Mouse (Mus musculus): Measurements from ENCODE around the gene Ssbp3. TPM values are rescaled to one million over a fixed set of nuclear protein-coding genes. Genes with fewer than 3 reads are reported as not detected.
A peak's percentile ranks its signal among the peaks of the same experiment; 100 is the strongest.

Ssbp3 gene
- total RNA-seq, 2 experiments from 2014 or later, result 38.7 to 39.4 TPM

GRCm38 (mm10) chr4:106902157-106902556, 8.3 kb upstream of the Ssbp3 start:
- no peak for DNase-seq
- intact Hi-C loops (cut with DNase I), result no loop called here

DNA sequence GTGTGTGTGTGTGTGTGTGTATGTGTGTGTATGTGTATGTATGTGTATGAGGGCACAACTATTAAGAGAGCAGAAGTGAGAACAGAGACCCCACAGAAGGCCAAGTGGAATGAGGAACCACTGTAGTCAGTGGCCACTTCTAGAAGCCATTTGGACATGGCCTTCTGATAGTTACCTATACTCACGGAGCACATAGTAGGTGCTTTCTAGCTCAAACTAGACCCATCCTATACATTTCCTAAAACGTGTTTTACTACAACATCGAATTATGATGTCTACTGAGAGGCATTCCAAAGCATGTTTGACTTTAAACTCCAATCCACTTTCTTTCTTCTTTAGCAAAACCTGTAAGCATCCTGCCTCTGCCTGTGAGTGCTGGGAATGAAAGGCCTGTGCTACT, 4.6 kb upstream of the Ssbp3 start:
- intact Hi-C loops (cut with DNase I), result no loop called here
- no peak for DNase-seq

- DNase-seq, result peak; percentile 34 to 55
- intact Hi-C loops (cut with DNase I), result no loop called here
Measured at GRCm38 (mm10) chr4:106907701-106908425, 2.6 kb upstream of the Ssbp3 start.

DNA sequence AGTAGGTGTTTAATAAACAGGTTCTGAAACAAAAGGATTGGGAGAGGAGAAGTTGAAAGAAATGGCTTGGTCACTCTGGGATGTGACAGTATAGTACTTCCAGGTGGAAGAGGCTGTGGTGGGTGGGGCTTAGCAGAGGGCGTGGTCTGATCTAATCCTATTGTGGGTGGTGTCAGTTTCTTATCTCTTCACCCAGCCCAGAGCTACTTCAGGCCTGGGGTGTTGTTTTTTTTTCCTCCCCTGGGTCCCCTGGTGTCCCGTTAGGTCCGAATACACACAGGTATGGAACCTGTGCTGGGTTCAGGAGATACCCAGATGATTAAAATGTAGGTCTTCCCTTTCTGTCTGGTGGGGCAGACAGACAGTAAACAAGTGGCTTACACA, 2.1 kb upstream of the Ssbp3 start:
- intact Hi-C loops (cut with DNase I), result no loop called here
- DNase-seq, result peak in 1 of 2 experiments; percentile 66

DNA sequence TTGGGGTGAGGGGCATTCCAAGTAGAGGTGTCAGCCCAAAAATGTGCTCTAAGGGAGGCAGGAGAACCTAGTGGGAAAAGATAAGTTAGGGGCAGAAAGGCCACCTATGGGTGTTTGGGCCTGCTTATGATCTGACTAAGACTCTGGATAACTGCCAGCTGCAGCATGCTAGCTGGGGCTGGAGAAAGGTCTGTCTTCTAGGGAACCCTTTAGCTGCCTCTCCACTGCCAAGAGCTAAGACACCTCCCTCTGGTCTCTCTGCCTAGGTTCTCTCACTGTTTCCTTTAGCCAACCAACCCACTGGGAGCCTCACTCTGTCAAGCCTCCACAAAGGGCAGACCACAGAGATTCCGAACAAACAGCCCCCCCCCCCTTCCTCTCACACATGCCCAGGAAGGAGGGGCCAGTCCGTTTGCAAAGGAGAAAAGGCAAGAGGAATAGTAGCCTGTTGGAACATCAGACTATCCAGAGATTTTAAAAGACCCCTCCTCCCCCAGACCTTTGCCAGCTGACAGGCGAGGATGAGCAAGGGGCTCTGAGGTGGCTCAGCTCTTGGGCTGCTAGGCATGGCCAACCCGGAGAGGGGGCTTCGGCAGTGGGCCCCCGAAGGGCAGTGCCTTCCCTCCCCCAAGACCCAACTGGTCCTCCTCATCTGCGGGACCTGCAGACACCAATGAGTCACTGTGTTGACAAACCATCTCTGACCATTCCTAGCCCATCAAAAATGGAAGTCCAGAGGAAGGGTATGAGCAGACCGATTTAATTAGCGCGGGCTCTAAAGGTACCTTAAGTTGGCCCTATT, 1.4 kb upstream of the Ssbp3 start:
- peak; percentile 60 to 73 for DNase-seq
- intact Hi-C loops (cut with DNase I), result loop anchor here (1.0 kb wide), 1 partner anchor 69 kb away; no protein-coding TSS in a partner anchor

- peak; percentile 39 to 64 for DNase-seq
Measured at GRCm38 (mm10) chr4:106909797-106910196, 704 bp upstream of the Ssbp3 start.

GRCm38 (mm10) chr4:106911246-106911801, 823 bp downstream of the Ssbp3 start:
- intact Hi-C loops (cut with DNase I), result loop anchor here (1.0 to 5.0 kb wide), 5 partner anchors 61 to 266 kb away; partner anchors contain the start of genes Cyb5rl, Mrpl37, Tceanc2 and Tmem59
- DNase-seq, result peak; percentile 95 to 97

More at GRCm38 (mm10) chr4:106909797-106910196, 704 bp upstream of the Ssbp3 start:
- intact Hi-C loops (cut with DNase I), result loop anchor here (1.0 to 5.0 kb wide), 5 partner anchors 63 to 268 kb away; partner anchors contain the start of genes Cyb5rl, Mrpl37, Tceanc2 and Tmem59

GRCm38 (mm10) chr4:106911951-106912688, 1.6 kb downstream of the Ssbp3 start:
- peak; percentile 29 to 34 for DNase-seq
- intact Hi-C loops (cut with DNase I), result loop anchor here (1.0 to 5.0 kb wide), 5 partner anchors 60 to 265 kb away; partner anchors contain the start of genes Cyb5rl, Mrpl37, Tceanc2 and Tmem59

DNA sequence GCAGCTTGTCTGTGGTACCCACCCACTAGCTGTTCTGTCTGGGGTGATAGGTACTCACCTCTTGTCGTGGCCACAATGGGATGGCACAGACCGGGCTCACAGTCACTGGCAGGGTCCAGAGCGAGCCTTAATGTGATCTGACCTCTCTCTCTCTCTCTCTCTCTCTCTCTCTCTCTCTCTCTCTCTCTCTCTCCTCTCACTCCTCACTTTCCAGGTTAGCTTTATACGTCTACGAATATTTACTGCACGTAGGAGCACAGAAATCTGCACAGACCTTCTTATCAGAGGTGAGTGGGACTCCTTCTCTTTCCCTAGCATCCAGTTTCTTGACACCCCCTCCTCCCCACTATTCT, 2.2 kb downstream of the Ssbp3 start:
- intact Hi-C loops (cut with DNase I), result loop anchor here (5.0 kb wide), 4 partner anchors 60 to 265 kb away; partner anchors contain the start of genes Cyb5rl, Mrpl37, Tceanc2 and Tmem59
- DNase-seq, result no peak

- DNase-seq, result peak; percentile 27 to 38
- intact Hi-C loops (cut with DNase I), result loop anchor here (5.0 kb wide), 4 partner anchors 59 to 264 kb away; partner anchors contain the start of genes Cyb5rl, Mrpl37, Tceanc2 and Tmem59
Measured at GRCm38 (mm10) chr4:106913411-106914049, 3.0 kb downstream of the Ssbp3 start.

DNA sequence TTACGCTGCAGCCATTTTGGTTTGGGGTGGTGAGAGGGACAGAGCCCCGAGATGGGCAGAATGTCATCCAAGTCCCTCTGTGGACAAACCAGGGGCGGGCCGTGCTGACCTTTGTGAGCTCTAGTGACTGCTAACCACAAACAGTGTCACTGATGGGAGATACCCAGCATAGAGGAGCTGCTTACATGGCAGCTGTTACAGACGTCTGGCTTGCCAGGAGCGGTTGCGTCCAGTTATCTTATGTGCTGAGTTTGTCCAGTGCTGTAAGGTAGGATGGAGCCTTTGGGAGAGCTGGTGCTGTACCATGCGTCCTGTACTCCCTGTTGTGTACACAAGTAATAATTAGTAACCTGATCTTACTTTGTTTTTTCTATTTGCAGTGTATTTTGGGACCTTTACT, 4.8 kb downstream of the Ssbp3 start:
- intact Hi-C loops (cut with DNase I), result no loop called here
- no peak for DNase-seq

- intact Hi-C loops (cut with DNase I), result no loop called here
- DNase-seq, result no peak
Measured at GRCm38 (mm10) chr4:106918263-106918662, 7.8 kb downstream of the Ssbp3 start.

DNA sequence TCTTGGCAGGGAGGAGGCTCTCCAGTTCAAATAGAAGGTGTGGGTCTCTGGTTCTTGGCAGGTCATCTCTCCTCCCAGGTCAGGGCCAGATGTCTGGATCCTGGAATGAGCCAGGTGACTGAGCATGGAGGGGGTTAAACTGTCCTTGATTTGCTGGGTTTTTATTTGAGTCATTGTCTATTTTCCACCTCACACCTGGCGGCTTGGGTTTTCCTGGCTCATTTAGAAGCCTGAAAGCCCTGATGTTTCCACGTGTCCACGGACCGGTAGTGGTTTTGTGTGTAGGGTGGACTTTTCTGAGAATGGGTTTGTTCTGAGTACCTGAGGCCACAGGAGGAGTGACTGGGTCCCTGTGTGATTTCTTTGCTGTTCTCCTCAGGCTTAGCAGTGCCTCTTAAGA, 9.6 kb downstream of the Ssbp3 start:
- no peak for DNase-seq
- intact Hi-C loops (cut with DNase I), result loop anchor here (5.0 kb wide), 1 partner anchor 37 kb away; no protein-coding TSS in a partner anchor

DNA sequence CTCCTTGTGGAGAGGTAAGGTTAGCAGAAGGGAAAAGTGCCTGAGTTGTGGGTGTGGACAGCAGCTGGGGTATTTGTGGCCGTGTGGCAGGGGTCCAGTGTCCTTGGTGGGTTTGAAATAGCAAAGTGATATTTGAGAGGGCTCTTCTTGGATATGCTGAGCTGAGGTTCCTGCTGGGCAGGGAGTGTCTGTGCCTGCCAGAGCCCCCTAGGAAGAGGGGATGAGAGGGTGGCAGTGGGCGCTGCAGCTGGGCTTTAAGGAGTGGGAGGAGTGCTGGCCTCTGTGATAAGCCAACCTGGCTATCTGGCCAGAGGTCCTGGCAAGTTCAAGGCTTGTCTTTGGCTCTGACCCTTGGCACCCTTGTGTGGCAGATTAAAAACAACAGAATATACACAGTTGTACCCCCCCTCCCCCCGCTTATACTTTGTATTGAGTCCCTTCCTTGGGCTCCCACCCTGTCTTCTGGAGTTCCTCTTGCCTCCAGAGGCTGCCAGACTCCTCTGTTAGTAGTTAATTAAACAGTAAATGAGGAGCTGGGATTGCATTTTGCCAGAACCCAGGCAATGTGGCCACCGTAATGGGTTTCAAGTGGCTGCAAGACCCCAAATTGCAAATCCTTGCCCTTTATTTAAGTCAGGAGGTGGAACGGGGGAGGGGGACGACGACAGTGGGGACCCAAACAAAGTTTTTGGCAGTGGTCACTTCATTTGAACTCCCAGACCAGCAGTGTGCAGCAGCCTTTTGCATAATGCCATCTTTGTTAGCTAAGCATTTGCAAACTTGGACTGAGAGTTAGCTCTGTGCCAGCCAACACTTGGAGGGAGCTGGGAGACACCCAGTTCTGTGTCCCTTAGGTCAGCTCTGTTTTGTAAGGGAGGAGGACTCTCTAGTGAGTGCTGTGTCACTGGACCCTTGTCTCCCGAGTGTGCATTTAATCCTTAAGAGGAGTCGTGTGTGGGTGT, 11.2 kb downstream of the Ssbp3 start:
- intact Hi-C loops (cut with DNase I), result loop anchor here (5.0 kb wide), 1 partner anchor 36 kb away; no protein-coding TSS in a partner anchor
- DNase-seq, result peak; percentile 28 to 39

- intact Hi-C loops (cut with DNase I), result loop anchor here (5.0 kb wide), 1 partner anchor 34 kb away; no protein-coding TSS in a partner anchor
- DNase-seq, result no peak
Measured at GRCm38 (mm10) chr4:106922919-106923318, 12.4 kb downstream of the Ssbp3 start.

GRCm38 (mm10) chr4:106924175-106924574, 13.7 kb downstream of the Ssbp3 start:
- intact Hi-C loops (cut with DNase I), result loop anchor here (5.0 kb wide), 1 partner anchor 33 kb away; no protein-coding TSS in a partner anchor

DNA sequence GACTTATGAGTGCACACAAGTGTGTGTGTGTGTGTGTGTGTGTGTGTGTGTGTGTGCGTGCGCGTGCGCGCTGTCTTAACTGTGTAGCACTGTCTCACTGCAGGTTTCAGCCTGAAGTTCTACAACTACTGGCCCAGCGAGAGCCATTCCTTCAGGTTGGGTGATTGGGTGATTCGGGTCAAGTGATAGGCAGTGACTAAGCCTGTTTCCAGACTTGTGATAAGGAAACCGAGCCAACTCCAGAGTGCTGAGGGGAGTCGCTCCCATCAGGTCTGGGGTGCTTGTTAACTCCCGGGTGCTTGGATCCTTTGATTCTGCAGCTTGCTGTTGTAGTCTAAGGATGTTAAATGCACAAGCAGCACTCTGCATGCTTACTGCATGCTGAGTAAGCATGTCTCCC, 14.4 kb downstream of the Ssbp3 start:
- intact Hi-C loops (cut with DNase I), result loop anchor here (5.0 kb wide), 1 partner anchor 32 kb away; no protein-coding TSS in a partner anchor

More at GRCm38 (mm10) chr4:106924175-106924574, 13.7 kb downstream of the Ssbp3 start:
- DNase-seq, result no peak

DNA sequence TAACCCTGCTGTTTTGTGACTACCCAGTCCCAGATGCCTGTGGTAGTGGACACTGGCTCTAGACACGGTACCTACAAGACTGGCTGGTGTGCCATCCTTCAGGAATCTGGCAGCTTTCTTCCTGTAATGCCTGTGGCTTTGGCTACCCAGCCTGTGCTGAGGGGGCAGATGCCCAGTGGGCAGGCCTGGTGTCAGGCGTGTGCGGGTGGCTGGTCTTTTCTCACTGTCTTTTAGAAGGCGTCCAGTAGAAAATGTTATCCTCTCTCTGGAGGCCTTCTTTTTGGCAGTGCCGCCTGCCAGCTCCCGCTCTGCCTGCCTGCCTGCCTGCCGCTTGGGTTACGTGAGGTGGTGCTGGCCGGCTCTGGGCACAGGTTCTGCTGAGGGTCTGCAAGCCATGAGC, 15.9 kb downstream of the Ssbp3 start:
- no peak for DNase-seq
- intact Hi-C loops (cut with DNase I), result no loop called here

More for the DNA sequence above, 14.4 kb downstream of the Ssbp3 start:
- no peak for DNase-seq
